Mouse (Mus musculus): Measurements from ENCODE around the gene Cdkl2.

DNA sequence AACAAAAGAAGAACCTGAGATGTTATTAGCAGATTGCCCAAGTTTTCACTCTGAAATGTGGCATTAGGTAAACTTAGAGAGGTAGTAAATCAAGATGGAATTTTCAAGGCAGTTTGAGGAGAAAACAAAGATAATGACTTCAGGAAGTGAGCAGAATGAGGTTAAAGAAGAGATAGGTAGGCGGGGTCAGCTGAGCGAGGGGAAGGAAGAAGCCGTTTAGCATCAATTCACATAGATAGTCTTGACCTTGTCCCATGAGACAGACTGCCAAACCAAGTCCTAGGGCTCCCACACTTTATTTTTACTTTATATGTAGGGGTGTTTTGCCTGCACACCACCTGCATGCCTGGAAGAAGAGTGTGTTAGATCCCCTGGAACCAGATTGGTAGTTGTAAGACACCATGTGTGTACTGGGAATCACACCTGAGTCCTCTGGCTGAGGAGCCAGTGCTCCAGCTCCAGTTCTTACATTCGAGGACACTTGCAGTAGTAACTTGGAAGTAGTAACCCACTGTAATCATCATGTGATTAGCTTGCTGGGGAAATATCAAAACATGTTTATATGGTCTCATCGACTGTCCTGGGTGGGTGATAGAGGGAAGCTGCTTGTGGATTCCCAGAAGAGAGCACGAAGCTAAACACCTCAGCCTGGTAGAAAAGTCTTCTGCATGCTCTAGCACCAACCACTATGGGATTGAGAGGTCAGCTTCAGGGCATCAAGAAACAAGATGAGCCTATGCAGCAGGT lies 52.3 kb downstream of the Cdkl2 start:
- TF ChIP-seq CTCF (conservative IDR thresholded peaks at IDR 0.05; ENCODE audit: insufficient read depth, insufficient read length, low read depth, low read length) (no peak), POLR2A (IDR thresholded peaks at IDR 0.05; ENCODE audit: low read depth, low read length) (no peak)

All from kidney, adult 2 months (tissue).